Mouse (Mus musculus) E14TG2a.4 (cell line): ENCODE measurements at regions not wholly inside any gene's neighbourhood (a gene's known extent, or its start where the extent isn't known, plus 50 kb on each side); places are given as distances from the start of the nearest gene placed in this dataset.

Experiments
- CTCF ChIP-seq: conservative IDR thresholded peaks from 2 replicates; pipeline ENCODE4 v1.5.1; 2014; ENCODE audit warnings: low read length
- NANOG ChIP-seq: IDR thresholded peaks from 2 replicates; pipeline ENCODE4 v1.6.1; 2014; ENCODE audit warnings: borderline replicate concordance, low read length, mixed read lengths

DNA sequence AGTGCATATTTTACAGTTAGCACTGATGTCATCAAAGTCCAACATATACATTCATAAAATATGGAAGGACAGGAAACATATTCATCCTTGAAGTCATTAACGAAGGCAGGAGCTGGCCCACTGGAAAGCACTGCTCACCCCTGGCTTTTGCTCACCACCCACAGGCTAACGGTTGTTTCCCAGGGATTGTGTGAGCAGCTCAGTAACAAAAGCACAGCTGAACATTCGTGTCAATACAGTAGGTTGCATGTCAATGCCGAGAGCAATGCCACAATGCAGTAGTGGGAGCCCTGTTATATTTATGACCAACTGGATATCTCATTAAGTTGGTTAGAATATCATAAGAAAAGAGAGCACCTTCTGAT lies 797.2 kb downstream of the Nova1 start:
- TF ChIP-seq CTCF = no peak
- no peak for TF ChIP-seq NANOG
